Mouse (Mus musculus) heart, adult 8-10 months (tissue): Measurements from ENCODE around the gene 3830406C13Rik. TPM values are rescaled to one million over a fixed set of nuclear protein-coding genes. Genes with fewer than 3 reads are reported as not detected.

Experiments used
- DNase-seq: peaks from one replicate; pipeline ENCODE4 v3.0.0; 2022; ENCODE audit warnings: low spot score
- total RNA-seq, 4 experiments: library from RNA; stranded (reverse); gene quantifications; 2 replicates each; pipeline ENCODE4 v1.2.4; 2022

3830406C13Rik gene
- total RNA-seq, 4 experiments from 2014 or later, result 18.2 to 24.6 (median 21.4) TPM

DNA sequence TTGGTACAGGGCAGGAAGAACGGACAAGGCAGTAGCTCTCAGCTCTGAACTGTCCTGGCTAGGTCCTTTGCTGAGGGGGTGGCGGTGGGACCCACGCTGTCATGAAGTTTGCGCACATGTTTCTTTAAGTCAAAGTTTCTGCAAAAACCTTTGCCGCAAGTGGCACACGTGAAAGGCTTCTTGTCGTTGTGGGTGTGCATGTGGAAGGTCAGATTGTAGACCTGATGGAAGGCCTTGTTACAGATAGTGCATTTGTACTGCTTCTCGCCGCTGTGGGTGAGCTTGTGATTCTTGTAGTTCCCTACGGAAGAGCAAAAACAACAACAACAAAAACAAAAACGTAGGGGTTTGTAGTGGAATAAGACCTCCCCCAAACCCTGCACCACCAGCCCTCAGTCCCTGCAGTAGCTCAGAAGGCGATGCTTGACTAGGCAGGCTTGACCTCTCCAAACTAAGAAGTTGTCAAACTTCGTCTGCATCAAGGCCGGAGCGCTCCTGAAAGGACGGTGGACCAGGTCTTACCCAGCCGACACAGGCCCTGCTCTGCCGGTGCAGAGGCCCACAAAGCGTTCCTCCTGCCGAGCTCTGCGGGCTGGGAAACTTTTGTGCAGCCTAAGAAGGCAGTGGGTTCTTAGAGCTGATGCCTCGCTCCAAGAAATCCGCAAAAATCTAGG lies 58.6 kb downstream of the 3830406C13Rik start:
- DNase-seq, result no peak

DNA sequence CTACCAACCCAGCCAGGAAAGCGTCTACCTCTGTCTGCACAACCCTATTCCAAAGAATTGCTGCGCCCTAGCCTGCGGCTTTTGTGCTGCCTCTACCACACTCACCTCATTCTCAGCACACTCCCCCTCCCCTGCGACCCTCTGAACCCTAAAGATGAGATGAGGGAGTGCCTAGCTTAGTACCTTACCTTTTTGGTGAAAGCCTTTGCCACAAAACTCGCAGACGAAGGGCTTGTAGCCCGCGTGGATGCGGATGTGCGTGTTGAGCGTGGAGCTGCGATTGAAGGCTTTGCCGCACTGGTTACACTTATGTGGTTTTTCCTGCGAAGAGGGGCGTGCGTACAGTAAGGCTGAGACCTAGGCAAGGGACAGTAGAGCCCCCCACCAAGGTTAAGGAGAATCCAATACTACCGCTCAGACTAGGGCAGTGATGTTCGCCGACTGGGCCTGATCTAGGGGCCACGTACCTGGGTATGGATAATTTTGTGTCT lies 59.5 kb downstream of the 3830406C13Rik start:
- no peak for DNase-seq

DNA sequence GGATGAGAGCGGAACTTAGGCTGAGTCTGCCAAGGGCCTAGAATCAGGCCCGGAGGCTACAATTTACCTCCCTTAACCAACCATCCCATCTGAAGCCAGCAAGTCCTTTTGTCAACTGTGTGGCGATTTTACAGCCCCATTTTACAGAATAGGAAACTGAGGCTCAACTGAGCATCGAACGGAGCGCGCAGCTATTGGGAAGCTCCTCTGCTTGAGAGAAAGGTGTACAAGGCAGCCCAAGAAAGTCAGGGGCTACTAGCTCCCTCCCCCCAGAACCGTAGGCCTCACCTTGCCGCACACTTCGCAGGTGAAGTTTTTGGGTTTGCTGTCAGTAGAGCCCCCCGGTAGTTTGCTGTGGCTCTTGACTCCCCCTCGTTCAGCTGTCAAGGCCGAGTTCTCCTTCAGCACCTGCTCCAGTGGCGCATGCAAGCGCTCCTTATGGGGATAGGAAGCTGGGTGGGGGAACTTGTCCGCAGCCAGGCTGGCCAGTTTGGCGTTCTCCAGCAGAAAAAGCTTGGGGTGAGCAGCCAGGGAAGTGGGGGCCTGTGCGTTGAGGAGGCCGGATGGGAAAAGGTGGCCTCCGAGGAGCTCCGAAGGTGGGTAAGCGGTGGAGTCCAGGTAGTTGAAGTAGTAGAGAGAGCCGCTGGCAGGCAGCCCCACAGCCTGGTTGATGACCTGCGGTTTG lies 60.2 kb downstream of the 3830406C13Rik start:
- no peak for DNase-seq

DNA sequence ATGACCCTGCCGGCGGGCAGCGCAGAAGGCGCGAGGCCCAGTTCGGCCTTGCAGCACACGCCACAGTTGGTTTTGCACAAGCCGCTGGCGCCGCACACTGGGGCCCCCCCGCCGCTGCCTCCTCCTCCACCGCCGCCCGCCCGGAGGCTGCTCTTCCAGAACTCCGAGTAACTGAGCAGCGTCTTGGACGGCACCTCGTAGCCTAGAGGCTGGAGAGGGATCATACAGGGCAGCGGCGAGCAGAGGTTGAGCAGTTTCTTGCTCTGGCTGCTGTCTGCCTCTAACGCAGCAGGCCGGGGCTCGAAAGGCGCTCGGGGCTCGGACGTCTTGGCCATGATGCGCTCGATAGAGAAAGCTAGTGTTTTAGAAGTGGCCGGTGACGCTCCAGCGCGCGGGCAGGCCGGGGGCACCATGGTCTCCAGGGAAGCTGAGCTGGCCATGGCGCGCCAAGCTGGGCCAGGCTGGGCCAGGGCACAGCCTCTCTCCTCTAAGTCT lies 60.8 kb downstream of the 3830406C13Rik start:
- no peak for DNase-seq

DNA sequence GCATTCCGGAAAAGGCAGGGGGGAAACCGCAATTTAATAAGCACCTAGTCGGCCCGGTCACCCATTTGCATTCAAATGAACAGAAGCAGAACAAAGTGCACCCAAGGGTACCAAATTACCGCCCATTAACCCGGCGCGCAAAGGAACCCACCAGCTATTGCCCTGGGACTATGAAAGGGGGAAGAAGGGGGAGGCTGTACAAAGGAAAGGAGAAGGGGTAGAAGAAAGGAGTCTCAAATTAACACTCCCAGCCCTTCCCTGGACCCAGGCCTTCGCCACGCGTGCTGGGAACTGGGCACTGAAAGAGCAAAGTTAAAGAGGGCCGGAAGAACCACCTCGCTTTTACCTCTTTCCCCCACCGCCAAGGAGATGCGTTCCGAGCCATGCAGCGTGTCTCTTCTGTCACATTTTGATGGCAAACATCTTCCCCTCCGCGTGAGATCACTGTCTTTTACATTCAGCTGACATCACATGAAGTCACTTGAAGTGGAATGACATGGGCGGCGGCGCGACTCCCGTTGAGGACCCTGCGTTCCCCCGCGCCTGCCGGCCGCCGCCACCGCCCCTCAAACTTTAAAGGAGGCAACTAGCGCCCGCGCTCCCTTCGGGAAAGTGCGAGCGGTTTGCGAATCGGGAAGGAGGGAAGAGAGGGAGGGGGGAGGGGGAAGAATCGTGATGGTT lies 61.4 kb downstream of the 3830406C13Rik start:
- no peak for DNase-seq

DNA sequence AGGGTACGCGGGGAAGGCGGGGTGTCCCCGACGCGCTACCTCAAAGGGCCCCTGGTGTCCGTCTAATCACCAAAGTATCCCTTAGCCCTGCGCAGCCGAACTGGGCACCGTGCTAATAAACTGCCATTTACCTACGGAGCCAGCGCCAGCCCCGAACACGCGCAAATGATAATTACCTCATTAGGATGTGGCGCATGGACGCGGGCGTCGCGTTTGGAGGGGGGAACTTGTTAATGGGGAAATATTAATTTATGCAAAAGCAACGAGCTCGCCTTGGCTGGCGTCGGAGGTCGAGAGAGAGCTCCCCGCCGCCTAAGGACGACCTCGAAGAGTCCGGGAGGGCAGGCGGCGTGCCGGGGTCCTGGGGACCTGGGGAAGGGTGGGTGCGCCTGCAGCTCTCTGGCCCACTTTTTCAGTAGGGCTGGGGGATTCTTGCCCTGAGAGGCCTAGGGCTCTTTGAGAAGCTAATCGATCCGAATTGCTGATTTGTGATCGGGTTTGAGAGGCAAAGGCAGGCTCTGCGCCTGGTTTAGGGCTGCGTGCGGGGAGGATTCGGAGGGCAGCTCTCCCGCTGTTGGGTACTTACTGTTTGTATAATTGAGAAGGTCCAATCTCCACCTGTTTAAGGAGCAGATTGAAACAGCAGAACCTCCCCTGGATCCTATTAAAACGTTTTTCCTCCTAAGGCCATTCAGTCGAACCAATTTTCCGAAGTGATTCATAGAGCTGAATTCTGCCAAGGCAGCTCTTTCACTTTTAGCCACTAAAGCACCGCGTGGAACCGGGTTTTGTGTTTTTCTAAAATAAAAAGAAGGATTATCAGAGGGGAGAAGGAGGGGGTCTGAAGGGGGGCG lies 62.3 kb downstream of the 3830406C13Rik start:
- DNase-seq, result no peak

DNA sequence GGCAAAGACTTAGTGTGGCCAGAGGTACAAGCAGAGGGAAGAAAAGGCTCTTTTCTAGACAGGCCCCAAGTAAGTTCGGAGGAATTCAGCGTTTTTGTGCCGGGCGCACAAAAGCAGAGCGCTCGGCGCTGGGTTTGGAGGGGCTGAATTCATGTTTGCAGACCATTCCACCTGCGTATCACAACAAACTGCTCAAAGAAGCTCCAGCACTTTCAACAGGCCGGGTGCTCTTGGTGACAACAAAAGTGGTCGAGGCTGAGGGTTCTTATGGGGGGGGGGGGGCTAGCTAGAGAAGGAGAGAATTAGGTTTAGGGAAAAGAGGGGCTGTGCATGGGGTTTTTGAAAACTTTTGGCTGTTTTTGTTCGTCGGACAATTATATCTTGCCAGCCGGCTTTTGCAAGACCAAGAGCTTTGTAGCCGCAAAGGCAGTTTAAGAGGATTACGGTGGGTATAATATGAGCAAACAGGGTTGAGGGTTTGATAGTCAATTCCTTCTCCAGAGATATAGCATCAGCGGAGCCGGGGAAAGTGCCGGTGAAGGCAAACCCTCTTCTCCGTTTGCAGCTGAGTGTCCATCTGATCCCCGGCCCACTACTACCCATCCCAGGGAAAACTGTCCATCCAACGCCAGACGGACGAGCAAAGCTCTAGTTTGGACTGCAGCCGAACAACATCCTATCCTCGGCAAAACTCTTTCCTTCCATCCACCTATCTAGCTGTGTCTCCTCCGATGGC lies 63.1 kb downstream of the 3830406C13Rik start:
- no peak for DNase-seq

DNA sequence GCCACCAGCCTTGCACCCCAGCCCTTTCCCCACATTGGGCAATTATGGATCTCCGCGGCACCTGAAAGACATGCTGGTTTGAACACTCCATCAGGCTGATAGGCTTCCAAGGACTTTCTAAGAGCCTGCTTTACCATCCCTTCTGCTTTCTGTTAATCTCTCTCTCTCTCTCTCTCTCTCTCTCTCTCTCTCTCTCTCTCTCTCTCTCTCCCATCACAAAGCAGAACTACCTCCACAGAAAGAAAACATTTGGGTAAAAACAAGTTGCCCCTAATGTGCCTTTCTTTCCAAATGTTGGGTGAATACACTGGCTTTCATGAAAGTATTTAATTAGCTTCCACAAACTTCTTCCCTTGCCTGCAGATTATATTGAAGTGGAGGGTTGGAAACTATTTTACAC lies 64.1 kb downstream of the 3830406C13Rik start, which contains the start of gene Fezf2:
Gene Fezf2, minus strand, starts transcription at position 101 of the 400 bp plus-strand sequence.
- DNase-seq, result no peak

DNA sequence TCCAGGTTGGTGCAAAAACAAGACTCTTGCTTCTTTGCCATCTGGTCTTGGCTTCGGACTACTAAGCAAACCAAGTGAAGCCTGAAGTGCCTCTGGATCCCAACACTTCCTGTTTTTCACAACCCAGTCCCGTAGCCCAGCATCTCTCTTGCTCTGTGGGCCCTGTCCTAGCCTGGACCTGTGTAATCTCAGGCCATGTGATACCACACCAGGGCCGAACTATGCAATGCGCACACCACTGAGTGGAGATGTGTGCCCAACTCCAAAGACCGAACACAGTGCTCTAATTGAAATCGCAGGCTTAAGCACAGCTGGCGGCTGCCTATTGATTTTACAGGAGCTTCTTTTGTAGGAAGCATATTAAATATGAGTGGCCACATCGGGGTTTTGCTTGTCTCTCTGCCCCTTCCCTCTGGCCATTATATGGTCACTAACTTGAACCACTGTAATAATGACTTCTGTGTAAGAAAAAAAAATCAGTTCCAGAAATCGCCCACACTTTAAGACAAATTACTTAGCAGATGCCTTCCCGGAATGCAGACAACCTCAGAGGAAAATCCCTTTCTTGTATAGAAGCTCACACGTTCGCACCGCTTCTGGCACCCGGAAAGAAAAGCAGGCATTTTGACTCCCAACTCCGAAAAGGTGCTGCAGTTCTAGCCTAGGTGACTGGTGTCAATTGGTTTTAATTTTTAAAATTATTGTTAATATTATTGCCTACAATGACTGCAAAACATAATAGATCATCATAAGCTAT lies 65.5 kb downstream of the 3830406C13Rik start:
- DNase-seq, result no peak

DNA sequence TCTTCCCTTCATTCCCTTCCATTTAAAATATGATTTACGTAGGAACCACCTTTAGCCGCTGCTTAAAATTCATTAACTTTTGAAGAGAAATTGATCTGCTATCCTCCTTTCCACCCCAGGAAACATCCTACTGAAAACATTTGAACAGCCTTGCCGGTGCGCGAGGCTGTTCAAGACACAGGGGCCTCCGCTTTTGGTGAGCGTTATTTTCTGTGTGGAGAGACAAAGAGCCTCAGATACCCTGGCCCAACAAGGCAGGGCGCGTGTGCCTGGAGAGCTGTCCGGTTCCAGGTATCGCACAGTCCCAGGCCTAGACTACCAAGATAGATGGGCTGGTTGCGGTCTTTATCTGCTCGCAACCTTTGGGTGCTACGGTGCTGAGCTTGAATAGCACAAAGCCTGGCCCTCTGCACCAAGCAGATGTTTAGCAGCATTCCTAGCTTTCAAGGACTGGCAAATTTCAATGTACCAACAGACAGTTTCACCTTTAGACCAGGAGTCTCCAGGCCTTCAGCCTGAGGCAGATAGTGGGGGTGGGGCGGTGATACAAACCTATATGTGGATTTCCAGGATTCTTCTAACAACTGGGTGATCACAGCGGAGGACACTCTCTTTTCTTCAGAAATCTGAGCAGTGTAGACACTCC lies 66.4 kb downstream of the 3830406C13Rik start:
- DNase-seq, result no peak

Other genes starting within 250 kb of the 3830406C13Rik start
- gene Gm49355, start 197 bp upstream of the 3830406C13Rik start, total RNA-seq, result under 1 TPM in 3 of 4 experiments, not detected in 1; 0.09 to 0.16 (median 0.11) TPM
- not detected for gene Fezf2, start 64.0 kb downstream of the 3830406C13Rik start, total RNA-seq